Mouse (Mus musculus): Measurements from ENCODE around the gene Zfhx3. TPM values are rescaled to one million over a fixed set of nuclear protein-coding genes. Genes with fewer than 3 reads are reported as not detected.
A peak's percentile ranks its signal among the peaks of the same experiment; 100 is the strongest.

The Zfhx3 gene
- polyA plus RNA-seq, 1 experiment from 2014 or later: 65.9 TPM

GRCm38 (mm10) chr8:108762567-108762966 lies 820.1 kb downstream of the Zfhx3 start:
- H3K9me3 ChIP-seq: no peaks in the 10 kb centered on the region
- no peak overlapping the region for H3K27ac ChIP-seq
- no peak overlapping the region for H3K9ac ChIP-seq (replicated peaks)
- 28% methylated on average over 7 of the region's 7 CpGs for WGBS
- peaks cover 95% of the 10 kb centered on the region for H3K4me1 ChIP-seq (replicated peaks)
- H3K4me3 ChIP-seq (replicated peaks): no peak overlapping the region
- ATAC-seq: no peak
- H3K4me2 ChIP-seq (replicated peaks): no peak overlapping the region
- H3K27me3 ChIP-seq: no peaks in the 10 kb centered on the region
- no peaks in the 10 kb centered on the region for H3K36me3 ChIP-seq

- H3K9me3 ChIP-seq: no peaks in the 10 kb centered on the region
- no peak overlapping the region for H3K27ac ChIP-seq
- no peak for ATAC-seq
- no peak overlapping the region for H3K9ac ChIP-seq (replicated peaks)
- no peaks in the 10 kb centered on the region for H3K36me3 ChIP-seq
- H3K4me2 ChIP-seq (replicated peaks): no peak overlapping the region
- H3K27me3 ChIP-seq: no peaks in the 10 kb centered on the region
- 74% methylated on average over 19 of the region's 19 CpGs for WGBS
- H3K4me3 ChIP-seq (replicated peaks): no peak overlapping the region
- peaks cover 94% of the 10 kb centered on the region for H3K4me1 ChIP-seq (replicated peaks)
These were observed 822.2 kb downstream of the Zfhx3 start for GRCm38 (mm10) chr8:108764403-108765194.

GRCm38 (mm10) chr8:108766102-108766501 lies 823.7 kb downstream of the Zfhx3 start:
- Histone ChIP-seq H3K4me3 (replicated peaks) (no peak overlapping the region), H3K9ac (replicated peaks) (no peak overlapping the region), H3K4me1 (replicated peaks) (peaks cover 86% of the 10 kb centered on the region), H3K27me3 (no peaks in the 10 kb centered on the region), H3K27ac (no peak overlapping the region), H3K36me3 (no peaks in the 10 kb centered on the region), H3K9me3 (no peaks in the 10 kb centered on the region), H3K4me2 (replicated peaks) (no peak overlapping the region)
- 88% methylated on average over 6 of the region's 6 CpGs for WGBS
- ATAC-seq: no peak

GRCm38 (mm10) chr8:108768051-108768450 lies 825.6 kb downstream of the Zfhx3 start:
- H3K9ac ChIP-seq (replicated peaks): no peak overlapping the region
- no peak for ATAC-seq
- no peak overlapping the region for H3K4me3 ChIP-seq (replicated peaks)
- H3K9me3 ChIP-seq: no peaks in the 10 kb centered on the region
- H3K36me3 ChIP-seq: no peaks in the 10 kb centered on the region
- H3K27me3 ChIP-seq: no peaks in the 10 kb centered on the region
- H3K4me2 ChIP-seq (replicated peaks): no peak overlapping the region
- WGBS: 82% methylated on average over 7 of the region's 7 CpGs
- H3K27ac ChIP-seq: no peak overlapping the region
- H3K4me1 ChIP-seq (replicated peaks): peaks cover 76% of the 10 kb centered on the region

GRCm38 (mm10) chr8:108770334-108770733 lies 827.9 kb downstream of the Zfhx3 start:
- no peak overlapping the region for H3K4me3 ChIP-seq (replicated peaks)
- H3K9me3 ChIP-seq: no peaks in the 10 kb centered on the region
- H3K4me2 ChIP-seq (replicated peaks): no peak overlapping the region
- ATAC-seq: no peak
- peaks cover 76% of the 10 kb centered on the region for H3K4me1 ChIP-seq (replicated peaks)
- H3K36me3 ChIP-seq: no peaks in the 10 kb centered on the region
- H3K9ac ChIP-seq (replicated peaks): no peak overlapping the region
- H3K27me3 ChIP-seq: no peaks in the 10 kb centered on the region
- no peak overlapping the region for H3K27ac ChIP-seq
- WGBS: 88% methylated on average over 4 of the region's 4 CpGs

GRCm38 (mm10) chr8:108773436-108773835 lies 831.0 kb downstream of the Zfhx3 start:
- H3K9me3 ChIP-seq: no peaks in the 10 kb centered on the region
- peaks cover 78% of the 10 kb centered on the region for H3K4me1 ChIP-seq (replicated peaks)
- H3K9ac ChIP-seq (replicated peaks): no peak overlapping the region
- H3K27me3 ChIP-seq: no peaks in the 10 kb centered on the region
- H3K4me2 ChIP-seq (replicated peaks): no peak overlapping the region
- WGBS: 79% methylated on average over 6 of the region's 6 CpGs
- no peak overlapping the region for H3K4me3 ChIP-seq (replicated peaks)
- no peak overlapping the region for H3K27ac ChIP-seq
- no peak for ATAC-seq
- no peaks in the 10 kb centered on the region for H3K36me3 ChIP-seq

- Histone ChIP-seq H3K36me3 (no peaks in the 10 kb centered on the region), H3K27ac (no peak overlapping the region), H3K4me3 (replicated peaks) (no peak overlapping the region), H3K9me3 (no peaks in the 10 kb centered on the region), H3K4me2 (replicated peaks) (no peak overlapping the region), H3K4me1 (replicated peaks) (peaks cover 67% of the 10 kb centered on the region), H3K27me3 (no peaks in the 10 kb centered on the region), H3K9ac (replicated peaks) (no peak overlapping the region)
- no peak for ATAC-seq
- WGBS: 85% methylated on average over 12 of the region's 12 CpGs
These were observed 835.6 kb downstream of the Zfhx3 start for GRCm38 (mm10) chr8:108778063-108778462.

- H3K4me3 ChIP-seq (replicated peaks): no peak overlapping the region
- no peaks in the 10 kb centered on the region for H3K27me3 ChIP-seq
- peaks cover 63% of the 10 kb centered on the region for H3K4me1 ChIP-seq (replicated peaks)
- no peak for ATAC-seq
- no peaks in the 10 kb centered on the region for H3K9me3 ChIP-seq
- WGBS: 88% methylated on average over 9 of the region's 9 CpGs
- no peak overlapping the region for H3K27ac ChIP-seq
- H3K9ac ChIP-seq (replicated peaks): no peak overlapping the region
- no peaks in the 10 kb centered on the region for H3K36me3 ChIP-seq
- no peak overlapping the region for H3K4me2 ChIP-seq (replicated peaks)
These were observed 836.1 kb downstream of the Zfhx3 start for GRCm38 (mm10) chr8:108778551-108778950.

GRCm38 (mm10) chr8:108780766-108781165 lies 838.3 kb downstream of the Zfhx3 start:
- Histone ChIP-seq H3K27ac (no peak overlapping the region), H3K4me3 (replicated peaks) (no peak overlapping the region), H3K9ac (replicated peaks) (no peak overlapping the region), H3K9me3 (no peaks in the 10 kb centered on the region), H3K4me2 (replicated peaks) (no peak overlapping the region), H3K4me1 (replicated peaks) (peaks cover 40% of the 10 kb centered on the region), H3K27me3 (no peaks in the 10 kb centered on the region), H3K36me3 (no peaks in the 10 kb centered on the region)
- WGBS: 96% methylated on average over 6 of the region's 6 CpGs
- ATAC-seq: no peak

GRCm38 (mm10) chr8:108781192-108781591 lies 838.7 kb downstream of the Zfhx3 start:
- no peak for ATAC-seq
- no peaks in the 10 kb centered on the region for H3K27me3 ChIP-seq
- 77% methylated on average over 5 of the region's 5 CpGs for WGBS

GRCm38 (mm10) chr8:108783155-108783554 lies 840.7 kb downstream of the Zfhx3 start:
- no peak overlapping the region for H3K27ac ChIP-seq
- no peak overlapping the region for H3K4me3 ChIP-seq (replicated peaks)
- H3K36me3 ChIP-seq: no peaks in the 10 kb centered on the region
- no peak overlapping the region for H3K4me2 ChIP-seq (replicated peaks)
- no peaks in the 10 kb centered on the region for H3K9me3 ChIP-seq
- peaks cover 9% of the 10 kb centered on the region for H3K27me3 ChIP-seq
- H3K4me1 ChIP-seq (replicated peaks): peaks cover 38% of the 10 kb centered on the region
- no peak for ATAC-seq
- no peak overlapping the region for H3K9ac ChIP-seq (replicated peaks)
- 76% methylated on average over 10 of the region's 10 CpGs for WGBS

More at GRCm38 (mm10) chr8:108781192-108781591, 838.7 kb downstream of the Zfhx3 start:
- Histone ChIP-seq H3K9ac (replicated peaks) (no peak overlapping the region), H3K4me3 (replicated peaks) (no peak overlapping the region), H3K9me3 (no peaks in the 10 kb centered on the region), H3K27ac (no peak overlapping the region), H3K4me2 (replicated peaks) (no peak overlapping the region), H3K36me3 (no peaks in the 10 kb centered on the region), H3K4me1 (replicated peaks) (peaks cover 39% of the 10 kb centered on the region)

- peak; percentile 59 for ATAC-seq
- Histone ChIP-seq H3K36me3 (peaks cover 16% of the 10 kb centered on the region), H3K4me2 (replicated peaks) (peak overlapping the region; percentile 43), H3K9me3 (peaks cover 10% of the 10 kb centered on the region), H3K27me3 (peaks cover 9% of the 10 kb centered on the region), H3K4me3 (replicated peaks) (no peak overlapping the region), H3K4me1 (replicated peaks) (peaks cover 54% of the 10 kb centered on the region), H3K9ac (replicated peaks) (no peak overlapping the region), H3K27ac (peak overlapping the region; percentile 64; the same call in 1 of the 2 replicates)
- WGBS: 18% methylated on average over 6 of the region's 6 CpGs
These were observed 845.8 kb downstream of the Zfhx3 start for GRCm38 (mm10) chr8:108788156-108788761.
